Mouse (Mus musculus) CH12.LX (cell line): Measurements from ENCODE around the gene Cenpn. TPM values are rescaled to one million over a fixed set of nuclear protein-coding genes. Genes with fewer than 3 reads are reported as not detected.
A peak's percentile ranks its signal among the peaks of the same experiment; 100 is the strongest.

Source experiments
- DNase-seq: peaks from one replicate; pipeline ENCODE4 v3.0.0-alpha.2; 2013; ENCODE audit errors: extremely low read depth
- H3K27ac ChIP-seq: 2 replicates; pipeline ENCODE4 v1.5.1; 2012; ENCODE audit warnings: low read depth, mild to moderate bottlenecking, control low read depth, moderate library complexity; ENCODE audit not compliant: insufficient read depth
- H3K27me3 ChIP-seq: replicated peaks from 2 replicates; pipeline ENCODE3; 2012; ENCODE audit warnings: inconsistent platforms
- H3K36me3 ChIP-seq, 2 experiments: replicated peaks in 1 of 2; 2 replicates each; pipeline versions ENCODE3 to v1.6.1; 2012; ENCODE audit warnings: inconsistent platforms in 1 of 2, low read length in 1 of 2, mild to moderate bottlenecking in 1 of 2, mixed read lengths in 1 of 2, moderate library complexity in 1 of 2; ENCODE audit not compliant: control insufficient read depth in 1 of 2, insufficient read depth in 1 of 2
- H3K4me1 ChIP-seq, 2 experiments: 2 replicates each; pipeline ENCODE4 v1.6.1; 2012; ENCODE audit warnings: inconsistent platforms in 1 of 2, moderate library complexity in 1 of 2; ENCODE audit not compliant: insufficient read depth in 2 of 2, control insufficient read depth in 1 of 2
- H3K4me2 ChIP-seq: 2 replicates; pipeline ENCODE4 v1.6.1; 2012; ENCODE audit warnings: low read depth, mild to moderate bottlenecking, control low read depth; ENCODE audit not compliant: poor library complexity, insufficient read depth, severe bottlenecking
- H3K4me3 ChIP-seq, 3 experiments: fragments of 150-350 bp in 1 of 3; sonication (generic) in 1 of 3; replicated peaks in 1 of 3; 2 replicates each; pipeline versions ENCODE3 to v1.5.1; 2011 to 2012; ENCODE audit warnings: low read depth in 2 of 3, low read length in 2 of 3, mild to moderate bottlenecking in 2 of 3, moderate library complexity in 2 of 3, control low read depth in 1 of 3, improper control_type of control experiment in 1 of 3, inconsistent platforms in 1 of 3, mixed read lengths in 1 of 3; ENCODE audit not compliant: poor library complexity in 1 of 3
- H3K79me2 ChIP-seq: replicated peaks from 2 replicates; pipeline ENCODE4 v1.6.1; 2012; ENCODE audit warnings: mild to moderate bottlenecking, moderate library complexity; ENCODE audit not compliant: control insufficient read depth, poor library complexity, insufficient read depth, severe bottlenecking; ENCODE audit errors: extremely low read depth
- H3K9ac ChIP-seq: 2 replicates; pipeline ENCODE4 v1.6.1; 2012; ENCODE audit warnings: low read depth, mild to moderate bottlenecking, control low read depth, moderate library complexity; ENCODE audit not compliant: insufficient read depth
- H3K9me3 ChIP-seq: replicated peaks from 2 replicates; pipeline ENCODE3; 2012; ENCODE audit warnings: low read length, inconsistent platforms, mixed read lengths
- CHD1 ChIP-seq: IDR thresholded peaks from 2 replicates; pipeline ENCODE4 v1.6.1; 2012; ENCODE audit warnings: low read depth, low read length, improper control_type of control experiment, inconsistent platforms
- E2F4 ChIP-seq: IDR thresholded peaks from 2 replicates; pipeline ENCODE4 v1.6.1; 2011; ENCODE audit warnings: low read depth, low read length, improper control_type of control experiment; ENCODE audit not compliant: insufficient replicate concordance
- ELF1 ChIP-seq: IDR thresholded peaks from 2 replicates; pipeline ENCODE4 v1.6.1; 2014; ENCODE audit warnings: low read depth, mild to moderate bottlenecking, inconsistent platforms, low read length, improper control_type of control experiment
- EP300 ChIP-seq: IDR thresholded peaks from 2 replicates; pipeline ENCODE4 v1.6.1; 2011; ENCODE audit warnings: low read length, improper control_type of control experiment
- ETS1 ChIP-seq: conservative IDR thresholded peaks from 2 replicates; pipeline ENCODE4 v1.6.1; 2012; ENCODE audit warnings: low read depth, mild to moderate bottlenecking, inconsistent platforms, low read length, improper control_type of control experiment, moderate library complexity
- HCFC1 ChIP-seq: IDR thresholded peaks from 2 replicates; pipeline ENCODE4 v1.6.1; 2012; ENCODE audit warnings: low read depth, mild to moderate bottlenecking, inconsistent platforms, low read length, improper control_type of control experiment
- IRF4 ChIP-seq: IDR thresholded peaks from 2 replicates; pipeline ENCODE4 v1.6.1; 2014; ENCODE audit warnings: low read depth, mild to moderate bottlenecking, inconsistent platforms, low read length, improper control_type of control experiment
- JUND ChIP-seq: conservative IDR thresholded peaks from 2 replicates; pipeline ENCODE4 v1.6.1; 2011; ENCODE audit warnings: low read depth, low read length, improper control_type of control experiment
- KAT2A ChIP-seq: IDR thresholded peaks from 2 replicates; pipeline ENCODE4 v1.6.1; 2012; ENCODE audit warnings: low read length, improper control_type of control experiment, inconsistent platforms; ENCODE audit not compliant: insufficient replicate concordance
- MAFK ChIP-seq: IDR thresholded peaks from 2 replicates; pipeline ENCODE4 v1.6.1; 2011; ENCODE audit warnings: low read length, improper control_type of control experiment; ENCODE audit not compliant: insufficient replicate concordance
- MAZ ChIP-seq: IDR thresholded peaks from 2 replicates; pipeline ENCODE4 v1.6.1; 2012; ENCODE audit warnings: low read depth, mild to moderate bottlenecking, inconsistent platforms, low read length, improper control_type of control experiment, moderate library complexity
- MXI1 ChIP-seq: IDR thresholded peaks from 2 replicates; pipeline ENCODE4 v1.6.1; 2011; ENCODE audit warnings: mild to moderate bottlenecking, low read depth, low read length, improper control_type of control experiment
- NELFE ChIP-seq: IDR thresholded peaks from 2 replicates; pipeline ENCODE4 v1.6.1; 2011; ENCODE audit warnings: low read depth, low read length, improper control_type of control experiment
- NRF1 ChIP-seq: IDR thresholded peaks from 2 replicates; pipeline ENCODE4 v1.6.1; 2014; ENCODE audit warnings: low read depth, mild to moderate bottlenecking, inconsistent platforms, low read length, improper control_type of control experiment, moderate library complexity
- POLR2A ChIP-seq: IDR thresholded peaks from 2 replicates; pipeline ENCODE4 v1.6.1; 2011; ENCODE audit warnings: low read depth, mild to moderate bottlenecking, improper control_type of control experiment, low read length
- POLR2AphosphoS2 ChIP-seq: IDR thresholded peaks from 2 replicates; pipeline ENCODE4 v1.6.1; 2011; ENCODE audit warnings: low read depth, low read length, improper control_type of control experiment
- SIN3A ChIP-seq: IDR thresholded peaks from 2 replicates; pipeline ENCODE4 v1.6.1; 2012; ENCODE audit warnings: low read length, improper control_type of control experiment, inconsistent platforms
- SMC3 ChIP-seq: IDR thresholded peaks from 2 replicates; pipeline ENCODE4 v1.6.1; 2011; ENCODE audit warnings: low read depth, low read length, improper control_type of control experiment
- TBP ChIP-seq: conservative IDR thresholded peaks from 2 replicates; pipeline ENCODE4 v1.6.1; 2011; ENCODE audit warnings: low read depth, low read length, improper control_type of control experiment
- TCF12 ChIP-seq: IDR thresholded peaks from 2 replicates; pipeline ENCODE4 v1.6.1; 2014; ENCODE audit warnings: low read depth, mild to moderate bottlenecking, inconsistent platforms, low read length, improper control_type of control experiment
- USF2 ChIP-seq: conservative IDR thresholded peaks from 2 replicates; pipeline ENCODE4 v1.6.1; 2011; ENCODE audit warnings: low read depth, low read length, improper control_type of control experiment
- ZMIZ1 ChIP-seq: IDR thresholded peaks from 2 replicates; pipeline ENCODE4 v1.6.1; 2012; ENCODE audit warnings: low read depth, mild to moderate bottlenecking, inconsistent platforms, low read length, improper control_type of control experiment
- dilution Hi-C: fragments of 300-500 bp; cut with MboI; formaldehyde crosslinking; loops from 2 replicates; pipeline ENCODE4 v1.14.3; 2020; ENCODE audit warnings: low sequenced_read_pairs; ENCODE audit not compliant: extremely low pct_unique_long_range_greater_than_20kb, extremely low pct_ligation_motif_present
- in situ Hi-C: fragments of 300-500 bp; cut with MboI; formaldehyde crosslinking; loops from 3 replicates; pipeline ENCODE4 v1.14.3; 2019; ENCODE audit warnings: low sequenced_read_pairs, low pct_ligation_motif_present, low pct_unique_long_range_greater_than_20kb, mixed read lengths
- polyA plus RNA-seq: library from polyadenylated mRNA; unstranded; fragments of >175 nt; gene quantifications from 2 replicates; pipeline ENCODE4 v1.2.1, GENCODE M21; 2012; ENCODE audit warnings: low read depth; ENCODE audit not compliant: insufficient read length
- total RNA-seq, 2 experiments: library from RNA; depleted of rRNA; stranded (reverse); fragments of 300-350 nt in 1 of 2; fragments of >200 nt in 1 of 2; gene quantifications; 2 replicates each; pipeline ENCODE4 v1.2.3; 2012 to 2014

Gene Cenpn
- total RNA-seq (2012; rRNA removed) (26.3 and 28.1 TPM in 2 replicates), total RNA-seq (2014; rRNA removed) (51.3 and 52.0 TPM in 2 replicates), polyA plus RNA-seq (44.1 and 45.6 TPM in 2 replicates)

DNA sequence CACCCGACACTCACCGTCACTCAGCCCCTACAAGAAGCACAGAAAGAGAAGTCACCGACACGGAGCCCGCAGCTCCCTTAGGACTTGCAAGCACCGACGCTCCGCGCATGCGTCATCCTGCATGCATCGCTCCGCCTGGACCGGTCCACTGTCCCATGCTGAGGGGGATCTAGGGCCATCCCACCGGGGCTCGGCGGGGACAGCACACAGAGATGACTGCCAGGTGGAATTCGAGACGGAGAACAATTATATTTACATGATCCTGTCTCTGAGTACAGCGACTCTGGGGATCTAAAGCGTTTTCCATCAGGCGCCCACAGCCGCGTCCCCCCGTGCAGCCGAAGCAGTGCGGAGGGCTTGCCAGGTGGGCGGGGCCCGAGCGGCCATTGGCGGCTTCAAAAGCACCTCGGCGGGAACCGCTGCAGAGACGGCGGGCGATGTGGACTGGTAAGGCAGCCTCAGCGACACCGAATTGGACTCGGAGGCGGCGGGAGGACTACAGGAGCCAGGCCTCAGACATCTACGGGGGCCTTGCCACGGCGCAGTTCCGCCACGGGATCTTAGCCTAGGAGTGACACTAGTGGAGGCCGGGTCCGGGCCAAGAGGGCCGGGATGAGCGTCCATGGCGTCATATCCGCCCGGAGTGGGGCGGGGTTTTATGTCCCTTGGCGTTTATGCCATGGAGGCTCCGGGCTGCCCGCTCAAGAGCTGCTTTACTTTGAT is at the start of gene Cenpn, which contains the start of gene Cmc2:
Gene Cenpn (plus strand): TSS at position 394 of the 723 bp plus-strand sequence.
Gene Cmc2 (minus strand): TSS at position 119 of the 723 bp plus-strand sequence.
- Histone ChIP-seq H3K4me1 (peaks cover 3 to 25% of the 10 kb centered on the region in 2 experiments), H3K4me2 (peak within 1 kb of the TSS; percentile 92), H3K4me3 (peak within 1 kb of the TSS; percentile 70 to 89 (median 71)), H3K79me2 (peaks cover 5% of the 10 kb centered on the region; the same call in 1 of the 2 replicates), H3K9ac (peak within 1 kb of the TSS; percentile 62), H3K27me3 (no peaks in the 10 kb centered on the region), H3K27ac (peak within 1 kb of the TSS; percentile 72), H3K36me3 (peaks cover 15 to 47% of the 10 kb centered on the region in 2 experiments), H3K9me3 (no peaks in the 10 kb centered on the region)
- dilution Hi-C loops: no loop called here
- peak; percentile 100 for TF ChIP-seq CHD1
- TF ChIP-seq IRF4: peak; percentile 14; the same call in 1 of the 2 replicates
- TF ChIP-seq JUND: 0 out of 2 replicates have a peak, but pooled peaks have one; percentile 13
- TF ChIP-seq ETS1: no peak
- no peak for TF ChIP-seq SMC3
- TF ChIP-seq MAFK: no peak
- TF ChIP-seq ZMIZ1: peak; percentile 84
- no peak for TF ChIP-seq USF2
- TF ChIP-seq NELFE: peak; percentile 85
- TF ChIP-seq MAZ: 0 out of 2 replicates have a peak, but pooled peaks have one; percentile 45
- peak; percentile 81 for TF ChIP-seq POLR2AphosphoS2
- TF ChIP-seq POLR2A: peak; percentile 95
- TF ChIP-seq EP300: no peak
- 0 out of 2 replicates have a peak, but pooled peaks have one; percentile 84 for TF ChIP-seq E2F4
- peak; percentile 49 for TF ChIP-seq TCF12
- TF ChIP-seq SIN3A: peak; percentile 77
- TF ChIP-seq HCFC1: peak; percentile 84
- TF ChIP-seq TBP: peak; percentile 73
- TF ChIP-seq NRF1: peak; percentile 87
- peak; percentile 69 for TF ChIP-seq ELF1
- peak; percentile 79; the same call in 1 of the 2 replicates for TF ChIP-seq KAT2A
- no peak; the same call in 1 of the 2 replicates for TF ChIP-seq MXI1
- DNase-seq: peak; percentile 95
- in situ Hi-C loops: loop anchor here (5.0 kb wide), 2 partner anchors 34 to 71 kb away; partner anchors contain the start of gene Gcsh
